Mouse (Mus musculus): ENCODE measurements around the gene Fkbp10. TPM values are rescaled to one million over a fixed set of nuclear protein-coding genes. Genes with fewer than 3 reads are reported as not detected.
A peak's percentile ranks its signal among the peaks of the same experiment; 100 is the strongest.

The Fkbp10 gene
- polyA plus RNA-seq, 1 experiment from 2014 or later: 41.8 TPM

GRCm38 (mm10) chr11:100406273-100406672 is 9.2 kb upstream of the Fkbp10 start:
- Histone ChIP-seq H3K4me2 (replicated peaks) (no peak overlapping the region), H3K9ac (no peak overlapping the region), H3K36me3 (no peaks in the 10 kb centered on the region), H3K27me3 (replicated peaks) (no peaks in the 10 kb centered on the region), H3K4me3 (no peak overlapping the region), H3K4me1 (0 out of 2 replicates have a peak, but pooled peaks cover 6% of the 10 kb centered on the region), H3K27ac (no peak overlapping the region), H3K9me3 (no peaks in the 10 kb centered on the region)
- no peak for ATAC-seq (ENCODE audit: low FRiP score, low read depth)
- 88% methylated on average over 8 of the region's 8 CpGs for WGBS

- no peaks in the 10 kb centered on the region for H3K36me3 ChIP-seq
- no peak for ATAC-seq (ENCODE audit: low FRiP score, low read depth)
- no peaks in the 10 kb centered on the region for H3K9me3 ChIP-seq
- no peak overlapping the region for H3K9ac ChIP-seq
- no peak overlapping the region for H3K27ac ChIP-seq
- no peak overlapping the region for H3K4me2 ChIP-seq (replicated peaks)
- peaks cover 10% of the 10 kb centered on the region; the same call in 1 of the 2 replicates for H3K4me1 ChIP-seq
- H3K27me3 ChIP-seq (replicated peaks): no peaks in the 10 kb centered on the region
- H3K4me3 ChIP-seq: no peak overlapping the region
- WGBS: 80% methylated on average over 5 of the region's 5 CpGs
These were observed 8.3 kb upstream of the Fkbp10 start for GRCm38 (mm10) chr11:100406995-100407705.

- 0 out of 2 replicates have a peak, but pooled peaks cover 4% of the 10 kb centered on the region for H3K27me3 ChIP-seq (replicated peaks)
- no peak overlapping the region for H3K4me2 ChIP-seq (replicated peaks)
- H3K9ac ChIP-seq: no peak overlapping the region
- no peak overlapping the region for H3K4me3 ChIP-seq
- H3K36me3 ChIP-seq: no peaks in the 10 kb centered on the region
- WGBS: 47% methylated on average over 10 of the region's 10 CpGs
- ATAC-seq (ENCODE audit: low FRiP score, low read depth): no peak
- no peak overlapping the region for H3K27ac ChIP-seq
- no peaks in the 10 kb centered on the region for H3K9me3 ChIP-seq
- peaks cover 11% of the 10 kb centered on the region for H3K4me1 ChIP-seq
These were observed 7.2 kb upstream of the Fkbp10 start for GRCm38 (mm10) chr11:100408076-100408834.

- Histone ChIP-seq H3K4me1 (peaks cover 14% of the 10 kb centered on the region), H3K27ac (no peak overlapping the region), H3K4me2 (replicated peaks) (no peak overlapping the region), H3K4me3 (no peak overlapping the region), H3K36me3 (no peaks in the 10 kb centered on the region), H3K9ac (no peak overlapping the region), H3K9me3 (no peaks in the 10 kb centered on the region), H3K27me3 (replicated peaks) (peaks cover 6% of the 10 kb centered on the region; the same call in 1 of the 2 replicates)
- 91% methylated on average over 12 of the region's 12 CpGs for WGBS
- ATAC-seq (ENCODE audit: low FRiP score, low read depth): no peak
These were observed 6.5 kb upstream of the Fkbp10 start for GRCm38 (mm10) chr11:100408835-100409462.

GRCm38 (mm10) chr11:100409686-100410085 is 5.8 kb upstream of the Fkbp10 start:
- no peak overlapping the region for H3K4me3 ChIP-seq
- no peaks in the 10 kb centered on the region for H3K9me3 ChIP-seq
- peaks cover 17% of the 10 kb centered on the region for H3K4me1 ChIP-seq
- H3K4me2 ChIP-seq (replicated peaks): no peak overlapping the region
- no peak overlapping the region for H3K9ac ChIP-seq
- H3K36me3 ChIP-seq: no peaks in the 10 kb centered on the region
- no peak for ATAC-seq (ENCODE audit: low FRiP score, low read depth)
- H3K27ac ChIP-seq: no peak overlapping the region
- peaks cover 6% of the 10 kb centered on the region; the same call in 1 of the 2 replicates for H3K27me3 ChIP-seq (replicated peaks)
- WGBS: 90% methylated on average over 3 of the region's 3 CpGs

- Histone ChIP-seq H3K27ac (no peak overlapping the region), H3K4me1 (peaks cover 17% of the 10 kb centered on the region), H3K4me2 (replicated peaks) (no peak overlapping the region), H3K9me3 (no peaks in the 10 kb centered on the region), H3K9ac (no peak overlapping the region), H3K27me3 (replicated peaks) (peaks cover 25% of the 10 kb centered on the region), H3K4me3 (no peak overlapping the region), H3K36me3 (no peaks in the 10 kb centered on the region)
- WGBS: 84% methylated on average over 11 of the region's 11 CpGs
- no peak for ATAC-seq (ENCODE audit: low FRiP score, low read depth)
These were observed 3.8 kb upstream of the Fkbp10 start for GRCm38 (mm10) chr11:100411736-100412135.

GRCm38 (mm10) chr11:100413541-100413940 is 2.0 kb upstream of the Fkbp10 start:
- Histone ChIP-seq H3K9me3 (no peaks in the 10 kb centered on the region), H3K4me3 (peak overlapping the region; percentile 66), H3K27ac (no peak overlapping the region), H3K9ac (peak overlapping the region; percentile 71), H3K36me3 (no peaks in the 10 kb centered on the region), H3K4me1 (peaks cover 17% of the 10 kb centered on the region), H3K27me3 (replicated peaks) (peaks cover 32% of the 10 kb centered on the region), H3K4me2 (replicated peaks) (peak overlapping the region; percentile 75)
- ATAC-seq (ENCODE audit: low FRiP score, low read depth): no peak
- WGBS: 72% methylated on average over 11 of the region's 11 CpGs

- peak; percentile 90 for ATAC-seq (ENCODE audit: low FRiP score, low read depth)
- no peaks in the 10 kb centered on the region for H3K9me3 ChIP-seq
- peak within 1 kb of the TSS; percentile 50; the same call in 1 of the 2 replicates for H3K27ac ChIP-seq
- H3K4me1 ChIP-seq: peaks cover 17% of the 10 kb centered on the region
- peak within 1 kb of the TSS; percentile 66 for H3K4me3 ChIP-seq
- peaks cover 32% of the 10 kb centered on the region for H3K27me3 ChIP-seq (replicated peaks)
- peak within 1 kb of the TSS; percentile 75 for H3K4me2 ChIP-seq (replicated peaks)
- WGBS: 2% methylated on average over 93 of the region's 93 CpGs
- H3K9ac ChIP-seq: peak within 1 kb of the TSS; percentile 71
- no peaks in the 10 kb centered on the region for H3K36me3 ChIP-seq
These were observed 1.2 kb upstream of the Fkbp10 start, which contains the start of gene P3h4 for GRCm38 (mm10) chr11:100414021-100414913. P3h4 (minus strand) TSS chr11:100414836.

GRCm38 (mm10) chr11:100421537-100421936 is 6.0 kb downstream of the Fkbp10 start:
- no peak overlapping the region for H3K4me2 ChIP-seq (replicated peaks)
- no peak overlapping the region for H3K4me3 ChIP-seq
- peaks cover 9% of the 10 kb centered on the region for H3K27me3 ChIP-seq (replicated peaks)
- 52% methylated on average over 8 of the region's 8 CpGs for WGBS
- H3K9ac ChIP-seq: no peak overlapping the region
- no peak overlapping the region for H3K27ac ChIP-seq
- H3K4me1 ChIP-seq: no peaks in the 10 kb centered on the region
- H3K9me3 ChIP-seq: no peaks in the 10 kb centered on the region
- H3K36me3 ChIP-seq: no peaks in the 10 kb centered on the region
- no peak for ATAC-seq (ENCODE audit: low FRiP score, low read depth)

- H3K4me2 ChIP-seq (replicated peaks): no peak overlapping the region
- no peak overlapping the region for H3K4me3 ChIP-seq
- no peak overlapping the region for H3K27ac ChIP-seq
- no peaks in the 10 kb centered on the region for H3K27me3 ChIP-seq (replicated peaks)
- no peaks in the 10 kb centered on the region for H3K9me3 ChIP-seq
- H3K36me3 ChIP-seq: no peaks in the 10 kb centered on the region
- ATAC-seq (ENCODE audit: low FRiP score, low read depth): no peak
- H3K4me1 ChIP-seq: no peaks in the 10 kb centered on the region
- 85% methylated on average over 7 of the region's 7 CpGs for WGBS
- H3K9ac ChIP-seq: no peak overlapping the region
These were observed 8.3 kb downstream of the Fkbp10 start for GRCm38 (mm10) chr11:100423836-100424235.

GRCm38 (mm10) chr11:100425851-100426250 is 10.4 kb downstream of the Fkbp10 start:
- Histone ChIP-seq H3K9ac (no peak overlapping the region), H3K4me3 (no peak overlapping the region), H3K4me1 (no peaks in the 10 kb centered on the region), H3K9me3 (no peaks in the 10 kb centered on the region), H3K4me2 (replicated peaks) (no peak overlapping the region), H3K27me3 (replicated peaks) (no peaks in the 10 kb centered on the region), H3K27ac (no peak overlapping the region), H3K36me3 (peaks cover 16% of the 10 kb centered on the region)
- no peak; the same call in 1 of the 2 replicates for ATAC-seq (ENCODE audit: low FRiP score, low read depth)
- 31% methylated on average over 7 of the region's 7 CpGs for WGBS

Measured in neural tube, embryonic 12.5 days (tissue).